Mouse (Mus musculus) brain, adult 2 months (tissue): Measurements from ENCODE around the gene Pygo2.
"Not testable (repeated sequence)": the region's sequence is repeated elsewhere in the genome, so short reads cannot be mapped to it uniquely, and the experiment has no call there.

Source experiments
- DNase-seq: peaks from one replicate; pipeline ENCODE4 v3.0.0; 2011; ENCODE audit warnings: low read depth, low spot score

The Pygo2 gene

GRCm38 (mm10) chr3:89420421-89420820 is 9.6 kb upstream of the Pygo2 start:
- no peak for DNase-seq

- peak; percentile 93 for DNase-seq
Observed at GRCm38 (mm10) chr3:89421002-89421774, 8.8 kb upstream of the Pygo2 start.

GRCm38 (mm10) chr3:89421810-89422473 is 8.1 kb upstream of the Pygo2 start:
- no peak for DNase-seq

GRCm38 (mm10) chr3:89422556-89423205 is 7.3 kb upstream of the Pygo2 start:
- DNase-seq, result no peak

- no peak for DNase-seq
Observed at GRCm38 (mm10) chr3:89424416-89425140, 5.4 kb upstream of the Pygo2 start.

- DNase-seq, result no peak
Observed at GRCm38 (mm10) chr3:89425141-89425525, 4.9 kb upstream of the Pygo2 start.

- DNase-seq, result no peak
Observed at GRCm38 (mm10) chr3:89425876-89426275, 4.1 kb upstream of the Pygo2 start.

GRCm38 (mm10) chr3:89429021-89429420 is 993 bp upstream of the Pygo2 start:
- DNase-seq, result not testable (repeated sequence)

- no peak for DNase-seq
Observed at GRCm38 (mm10) chr3:89432606-89433005, 2.6 kb downstream of the Pygo2 start.

- DNase-seq, result no peak
Observed at GRCm38 (mm10) chr3:89434532-89434931, 4.5 kb downstream of the Pygo2 start.

- DNase-seq, result no peak
Observed at GRCm38 (mm10) chr3:89435041-89435440, 5.0 kb downstream of the Pygo2 start.

- DNase-seq, result peak; percentile 54
Observed at GRCm38 (mm10) chr3:89436176-89437113, 6.4 kb downstream of the Pygo2 start, which contains the start of gene Pbxip1. Pbxip1 (plus strand) TSS chr3:89436706.

- DNase-seq, result peak; percentile 66
Observed at GRCm38 (mm10) chr3:89437269-89437668, 7.3 kb downstream of the Pygo2 start.

- DNase-seq, result no peak
Observed at GRCm38 (mm10) chr3:89440691-89441090, 10.7 kb downstream of the Pygo2 start.

- no peak for DNase-seq
Observed at GRCm38 (mm10) chr3:89448720-89449537, 18.9 kb downstream of the Pygo2 start.

- DNase-seq, result peak; percentile 88
Observed at GRCm38 (mm10) chr3:89449541-89449940, 19.5 kb downstream of the Pygo2 start.

GRCm38 (mm10) chr3:89451916-89452315 is 21.9 kb downstream of the Pygo2 start:
- DNase-seq, result peak; percentile 66

GRCm38 (mm10) chr3:89454401-89455177 is 24.6 kb downstream of the Pygo2 start, which contains the start of gene Pmvk:
Pmvk (plus strand) TSS chr3:89454541.
- no peak for DNase-seq

- DNase-seq, result no peak
Observed at GRCm38 (mm10) chr3:89455786-89456285, 25.8 kb downstream of the Pygo2 start.
